Mouse (Mus musculus): ENCODE measurements around the gene Rtn3.
A peak's percentile ranks its signal among the peaks of the same experiment; 100 is the strongest.

DNA sequence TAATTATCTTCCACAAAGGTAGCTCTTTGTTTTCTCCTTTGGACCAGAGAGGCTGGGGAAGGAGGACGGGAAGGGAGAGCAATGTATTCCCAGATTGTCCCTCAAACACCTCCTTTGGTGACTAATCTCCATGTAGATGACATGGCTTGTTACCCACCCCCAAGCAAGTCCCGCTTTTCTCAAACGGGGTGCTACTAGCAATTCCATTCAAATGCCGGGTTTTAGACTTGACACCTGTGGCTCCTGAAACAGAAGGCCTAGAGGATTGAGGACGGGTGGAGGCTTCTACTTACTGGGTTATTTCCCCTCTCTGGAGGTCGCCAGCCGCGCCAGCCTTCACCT lies 101.2 kb downstream of the Rtn3 start:
- 0 out of 2 replicates have a peak, but pooled peaks have one; percentile 21 for TF ChIP-seq CTCF (IDR thresholded peaks at IDR 0.05; ENCODE audit: borderline replicate concordance, control insufficient read depth, extremely low read depth, insufficient read depth, low read length, poor library complexity)
- TF ChIP-seq POLR2A (IDR thresholded peaks at IDR 0.05; ENCODE audit: control insufficient read depth, extremely low read depth, insufficient read depth, low read length, poor library complexity), result no peak
